Mouse (Mus musculus) megakaryocyte, embryonic 14.5 days (primary cell): ENCODE results near the gene Ift81.

Experiments used
- FLI1 ChIP-seq: IDR thresholded peaks from 2 replicates; pipeline ENCODE4 v1.6.1; 2012; ENCODE audit warnings: low read length, inconsistent platforms, mixed read lengths
- GATA1 ChIP-seq: IDR thresholded peaks from 3 replicates; pipeline ENCODE4 v1.6.1; 2012; ENCODE audit warnings: mixed read lengths, low read length, inconsistent platforms, borderline replicate concordance

DNA sequence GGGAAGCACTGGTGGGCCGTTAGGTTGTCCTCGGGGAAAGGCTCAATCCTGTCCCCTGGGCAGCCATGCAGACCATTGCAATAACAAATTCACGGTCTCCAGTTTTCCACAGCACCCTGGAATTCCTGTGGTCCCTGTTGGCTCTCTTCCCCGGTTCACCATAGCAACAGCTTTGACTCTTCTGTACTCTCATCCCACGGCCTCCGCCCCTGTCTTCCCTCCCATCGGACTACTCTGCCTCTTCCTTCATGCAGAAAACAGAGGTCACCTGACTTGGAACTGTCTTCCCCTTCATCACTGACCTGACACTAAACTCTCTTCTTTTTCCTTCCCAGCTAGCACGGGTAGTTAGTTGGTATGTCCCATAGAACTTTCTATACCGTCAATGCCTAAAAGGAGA lies 22.0 kb upstream of the Ift81 start:
- TF ChIP-seq FLI1 (no peak), GATA1 (no peak)
